Mouse (Mus musculus) CH12.LX (cell line): Measurements from ENCODE around the gene Baz1b. TPM values are rescaled to one million over a fixed set of nuclear protein-coding genes. Genes with fewer than 3 reads are reported as not detected.

ENCODE experiments used
- DNase-seq: peaks from one replicate; pipeline ENCODE4 v3.0.0-alpha.2; 2013; ENCODE audit errors: extremely low read depth
- H3K27ac ChIP-seq: 2 replicates; pipeline ENCODE4 v1.5.1; 2012; ENCODE audit warnings: low read depth, mild to moderate bottlenecking, control low read depth, moderate library complexity; ENCODE audit not compliant: insufficient read depth
- H3K27me3 ChIP-seq: replicated peaks from 2 replicates; pipeline ENCODE3; 2012; ENCODE audit warnings: inconsistent platforms
- H3K36me3 ChIP-seq, 2 experiments: replicated peaks in 1 of 2; 2 replicates each; pipeline versions ENCODE3 to v1.6.1; 2012; ENCODE audit warnings: inconsistent platforms in 1 of 2, low read length in 1 of 2, mild to moderate bottlenecking in 1 of 2, mixed read lengths in 1 of 2, moderate library complexity in 1 of 2; ENCODE audit not compliant: control insufficient read depth in 1 of 2, insufficient read depth in 1 of 2
- H3K4me1 ChIP-seq, 2 experiments: 2 replicates each; pipeline ENCODE4 v1.6.1; 2012; ENCODE audit warnings: inconsistent platforms in 1 of 2, moderate library complexity in 1 of 2; ENCODE audit not compliant: insufficient read depth in 2 of 2, control insufficient read depth in 1 of 2
- H3K4me2 ChIP-seq: 2 replicates; pipeline ENCODE4 v1.6.1; 2012; ENCODE audit warnings: low read depth, mild to moderate bottlenecking, control low read depth; ENCODE audit not compliant: poor library complexity, insufficient read depth, severe bottlenecking
- H3K4me3 ChIP-seq, 3 experiments: fragments of 150-350 bp in 1 of 3; sonication (generic) in 1 of 3; replicated peaks in 1 of 3; 2 replicates each; pipeline versions ENCODE3 to v1.5.1; 2011 to 2012; ENCODE audit warnings: low read depth in 2 of 3, low read length in 2 of 3, mild to moderate bottlenecking in 2 of 3, moderate library complexity in 2 of 3, control low read depth in 1 of 3, improper control_type of control experiment in 1 of 3, inconsistent platforms in 1 of 3, mixed read lengths in 1 of 3; ENCODE audit not compliant: poor library complexity in 1 of 3
- H3K79me2 ChIP-seq: replicated peaks from 2 replicates; pipeline ENCODE4 v1.6.1; 2012; ENCODE audit warnings: mild to moderate bottlenecking, moderate library complexity; ENCODE audit not compliant: control insufficient read depth, poor library complexity, insufficient read depth, severe bottlenecking; ENCODE audit errors: extremely low read depth
- H3K9ac ChIP-seq: 2 replicates; pipeline ENCODE4 v1.6.1; 2012; ENCODE audit warnings: low read depth, mild to moderate bottlenecking, control low read depth, moderate library complexity; ENCODE audit not compliant: insufficient read depth
- H3K9me3 ChIP-seq: replicated peaks from 2 replicates; pipeline ENCODE3; 2012; ENCODE audit warnings: low read length, inconsistent platforms, mixed read lengths
- CHD2 ChIP-seq: IDR thresholded peaks from 2 replicates; pipeline ENCODE4 v1.6.1; 2011; ENCODE audit warnings: low read length, improper control_type of control experiment
- CTCF ChIP-seq, 2 experiments: IDR thresholded peaks in 1 of 2; conservative IDR thresholded peaks in 1 of 2; 2 replicates each; pipeline ENCODE4 v1.5.1; 2011 to 2012; ENCODE audit warnings: low read depth in 2 of 2, low read length in 2 of 2, improper control_type of control experiment in 1 of 2, inconsistent platforms in 1 of 2, mild to moderate bottlenecking in 1 of 2, moderate library complexity in 1 of 2
- E2F4 ChIP-seq: IDR thresholded peaks from 2 replicates; pipeline ENCODE4 v1.6.1; 2011; ENCODE audit warnings: low read depth, low read length, improper control_type of control experiment; ENCODE audit not compliant: insufficient replicate concordance
- ETS1 ChIP-seq: conservative IDR thresholded peaks from 2 replicates; pipeline ENCODE4 v1.6.1; 2012; ENCODE audit warnings: low read depth, mild to moderate bottlenecking, inconsistent platforms, low read length, improper control_type of control experiment, moderate library complexity
- IRF4 ChIP-seq: IDR thresholded peaks from 2 replicates; pipeline ENCODE4 v1.6.1; 2014; ENCODE audit warnings: low read depth, mild to moderate bottlenecking, inconsistent platforms, low read length, improper control_type of control experiment
- KAT2A ChIP-seq: IDR thresholded peaks from 2 replicates; pipeline ENCODE4 v1.6.1; 2012; ENCODE audit warnings: low read length, improper control_type of control experiment, inconsistent platforms; ENCODE audit not compliant: insufficient replicate concordance
- MAFK ChIP-seq: IDR thresholded peaks from 2 replicates; pipeline ENCODE4 v1.6.1; 2011; ENCODE audit warnings: low read length, improper control_type of control experiment; ENCODE audit not compliant: insufficient replicate concordance
- MEF2A ChIP-seq: IDR thresholded peaks from 2 replicates; pipeline ENCODE4 v1.6.1; 2014; ENCODE audit warnings: low read depth, mild to moderate bottlenecking, inconsistent platforms, low read length, improper control_type of control experiment, borderline replicate concordance
- MXI1 ChIP-seq: IDR thresholded peaks from 2 replicates; pipeline ENCODE4 v1.6.1; 2011; ENCODE audit warnings: mild to moderate bottlenecking, low read depth, low read length, improper control_type of control experiment
- NELFE ChIP-seq: IDR thresholded peaks from 2 replicates; pipeline ENCODE4 v1.6.1; 2011; ENCODE audit warnings: low read depth, low read length, improper control_type of control experiment
- NRF1 ChIP-seq: IDR thresholded peaks from 2 replicates; pipeline ENCODE4 v1.6.1; 2014; ENCODE audit warnings: low read depth, mild to moderate bottlenecking, inconsistent platforms, low read length, improper control_type of control experiment, moderate library complexity
- POLR2A ChIP-seq: IDR thresholded peaks from 2 replicates; pipeline ENCODE4 v1.6.1; 2011; ENCODE audit warnings: low read depth, mild to moderate bottlenecking, improper control_type of control experiment, low read length
- RAD21 ChIP-seq: IDR thresholded peaks from 2 replicates; pipeline ENCODE4 v1.6.1; 2011; ENCODE audit warnings: low read depth, mild to moderate bottlenecking, low read length, improper control_type of control experiment, moderate library complexity
- SMC3 ChIP-seq: IDR thresholded peaks from 2 replicates; pipeline ENCODE4 v1.6.1; 2011; ENCODE audit warnings: low read depth, low read length, improper control_type of control experiment
- USF1 ChIP-seq: IDR thresholded peaks from 2 replicates; pipeline ENCODE4 v1.6.1; 2014; ENCODE audit warnings: low read depth, mild to moderate bottlenecking, inconsistent platforms, low read length, improper control_type of control experiment
- USF2 ChIP-seq: conservative IDR thresholded peaks from 2 replicates; pipeline ENCODE4 v1.6.1; 2011; ENCODE audit warnings: low read depth, low read length, improper control_type of control experiment
- ZC3H11A ChIP-seq: IDR thresholded peaks from 2 replicates; pipeline ENCODE4 v1.6.1; 2012; ENCODE audit warnings: low read depth, mild to moderate bottlenecking, inconsistent platforms, low read length, improper control_type of control experiment
- ZKSCAN1 ChIP-seq: IDR thresholded peaks from 2 replicates; pipeline ENCODE4 v1.6.1; 2012; ENCODE audit warnings: low read depth, inconsistent platforms, low read length, improper control_type of control experiment, borderline replicate concordance
- ZNF384 ChIP-seq: IDR thresholded peaks from 2 replicates; pipeline ENCODE4 v1.6.1; 2012; ENCODE audit warnings: low read depth, low read length, improper control_type of control experiment, inconsistent platforms
- dilution Hi-C: fragments of 300-500 bp; cut with MboI; formaldehyde crosslinking; loops from 2 replicates; pipeline ENCODE4 v1.14.3; 2020; ENCODE audit warnings: low sequenced_read_pairs; ENCODE audit not compliant: extremely low pct_unique_long_range_greater_than_20kb, extremely low pct_ligation_motif_present
- in situ Hi-C: fragments of 300-500 bp; cut with MboI; formaldehyde crosslinking; loops from 3 replicates; pipeline ENCODE4 v1.14.3; 2019; ENCODE audit warnings: low sequenced_read_pairs, low pct_ligation_motif_present, low pct_unique_long_range_greater_than_20kb, mixed read lengths
- polyA plus RNA-seq: library from polyadenylated mRNA; unstranded; fragments of >175 nt; gene quantifications from 2 replicates; pipeline ENCODE4 v1.2.1, GENCODE M21; 2012; ENCODE audit warnings: low read depth; ENCODE audit not compliant: insufficient read length
- total RNA-seq, 2 experiments: library from RNA; depleted of rRNA; stranded (reverse); fragments of 300-350 nt in 1 of 2; fragments of >200 nt in 1 of 2; gene quantifications; 2 replicates each; pipeline ENCODE4 v1.2.3; 2012 to 2014

Baz1b gene
- total and polyA plus RNA-seq, 3 experiments: 53.3 to 85.4 (median 60.0) TPM

DNA sequence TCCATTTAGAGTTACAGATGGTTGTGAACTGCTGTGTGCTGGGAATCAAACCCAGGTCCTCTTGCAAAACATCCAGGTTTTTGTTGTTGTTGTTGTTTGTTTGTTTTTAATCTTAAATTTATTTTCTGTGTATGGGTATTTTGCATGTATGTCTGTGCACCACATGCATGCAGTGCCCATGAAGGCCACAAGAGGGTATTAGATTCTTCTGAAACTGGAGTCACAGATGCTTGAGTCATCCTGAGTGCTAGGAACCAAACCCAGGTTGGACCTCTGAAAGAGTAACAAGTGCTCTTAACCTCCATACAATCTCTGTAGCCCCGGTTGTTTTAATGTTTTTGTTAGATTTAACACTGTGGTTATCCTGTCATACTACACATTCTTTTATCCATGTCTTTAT, 21.1 kb downstream of the Baz1b start:
- dilution Hi-C loops (no loop called here), in situ Hi-C loops (no loop called here)
- DNase-seq: no peak
- Histone ChIP-seq H3K4me1 (no peaks in the 10 kb centered on the region), H3K9me3 (no peaks in the 10 kb centered on the region), H3K9ac (no peak overlapping the region), H3K4me3 (no peak overlapping the region), H3K27me3 (no peaks in the 10 kb centered on the region), H3K27ac (no peak overlapping the region), H3K4me2 (no peak overlapping the region), H3K36me3 (peaks cover 58 to 95% of the 10 kb centered on the region in 2 experiments), H3K79me2 (peaks cover 31% of the 10 kb centered on the region)
- peak; percentile 13 for TF ChIP-seq SMC3
- no peak for TF ChIP-seq KAT2A
- TF ChIP-seq ZKSCAN1: no peak
- peak; percentile 40 to 43; a peak in 3 of 4 replicates for TF ChIP-seq CTCF (conservative IDR thresholded peaks at IDR 0.05 in 1 of 2, IDR thresholded peaks at IDR 0.05 in 1 of 2; ENCODE audit: low read depth in 2 of 2, low read length in 2 of 2)
- no peak for TF ChIP-seq NRF1
- TF ChIP-seq USF1: no peak
- peak; percentile 1 for TF ChIP-seq RAD21

DNA sequence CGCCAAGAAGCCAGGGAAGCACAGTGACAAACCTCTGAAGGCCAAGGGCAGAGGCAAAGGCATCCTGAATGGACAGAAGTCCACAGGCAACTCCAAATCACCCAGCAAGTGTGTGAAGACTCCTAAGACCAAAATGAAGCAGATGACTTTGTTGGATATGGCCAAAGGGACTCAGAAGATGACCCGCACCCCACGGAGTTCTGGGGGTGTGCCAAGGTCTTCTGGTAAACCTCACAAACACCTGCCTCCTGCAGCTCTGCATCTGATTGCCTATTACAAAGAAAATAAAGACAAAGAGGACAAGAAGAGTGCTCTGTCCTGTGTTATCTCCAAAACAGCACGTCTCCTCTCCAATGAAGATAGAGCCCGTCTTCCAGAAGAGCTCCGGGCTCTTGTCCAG, 29.8 kb downstream of the Baz1b start:
- Histone ChIP-seq H3K27ac (no peak overlapping the region), H3K4me2 (no peak overlapping the region), H3K9ac (no peak overlapping the region)
- DNase-seq: no peak
- TF ChIP-seq POLR2A (no peak), MEF2A (no peak), USF1 (no peak), NELFE (no peak), CHD2 (no peak), IRF4 (no peak)
- TF ChIP-seq, all 38 proteins: peak for 0
- Histone ChIP-seq H3K27me3 (no peaks in the 10 kb centered on the region), H3K9me3 (no peaks in the 10 kb centered on the region), H3K4me1 (no peaks in the 10 kb centered on the region), H3K4me3 (no peak overlapping the region), H3K36me3 (peaks cover 71 to 97% of the 10 kb centered on the region in 2 experiments), H3K79me2 (peaks cover 34% of the 10 kb centered on the region)
- dilution Hi-C loops (no loop called here), in situ Hi-C loops (no loop called here)

DNA sequence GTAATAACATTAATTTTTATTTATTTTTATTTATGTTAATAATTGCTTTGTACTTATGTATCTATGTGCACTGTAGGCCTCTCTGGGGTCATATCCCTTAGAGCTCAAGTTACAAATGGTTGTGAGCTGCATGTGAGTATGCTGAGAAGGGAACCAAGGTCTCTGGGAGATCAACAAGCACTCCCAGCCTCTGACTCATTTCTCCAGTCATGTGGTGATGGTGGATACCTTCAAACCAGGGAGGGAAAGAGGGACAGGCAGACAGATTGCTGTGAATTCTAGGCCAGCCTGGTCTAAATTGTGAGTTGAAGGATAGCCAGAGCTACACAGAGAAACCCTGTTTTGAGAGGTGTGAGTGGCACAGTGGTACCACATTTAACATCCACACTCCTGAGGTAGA, 33.9 kb downstream of the Baz1b start:
- in situ Hi-C loops: no loop called here
- TF ChIP-seq POLR2A (no peak), MAFK (no peak), MXI1 (no peak), E2F4 (no peak), USF2 (no peak), ETS1 (no peak), ZC3H11A (no peak), ZNF384 (no peak)
- TF ChIP-seq, all 38 proteins: peak for 0
- Histone ChIP-seq H3K27ac (no peak overlapping the region), H3K4me2 (no peak overlapping the region), H3K4me1 (no peaks in the 10 kb centered on the region), H3K36me3 (peaks cover 73 to 94% of the 10 kb centered on the region in 2 experiments), H3K27me3 (no peaks in the 10 kb centered on the region), H3K9ac (no peak overlapping the region), H3K9me3 (no peaks in the 10 kb centered on the region), H3K4me3 (no peak overlapping the region), H3K79me2 (peaks cover 23% of the 10 kb centered on the region; the same call in 1 of the 2 replicates)
- DNase-seq: no peak
- dilution Hi-C loops: no loop called here
